Mouse (Mus musculus) limb, embryonic 10.5 days (tissue): ENCODE results near the gene Crebl2. TPM values are rescaled to one million over a fixed set of nuclear protein-coding genes. Genes with fewer than 3 reads are reported as not detected.

Experiments
- DNase-seq: peaks from one replicate; pipeline ENCODE4 v3.0.0-alpha.2; 2017; ENCODE audit warnings: low spot score
- H3K27ac ChIP-seq: fragments of 300-500 bp; sonication (generic); 2 replicates; pipeline ENCODE4 v1.5.1; 2016; ENCODE audit warnings: mild to moderate bottlenecking
- H3K27me3 ChIP-seq: fragments of 300-500 bp; sonication (generic); 2 replicates; pipeline ENCODE4 v1.6.1; 2016; ENCODE audit warnings: low read depth, mild to moderate bottlenecking; ENCODE audit not compliant: poor library complexity, severe bottlenecking
- H3K36me3 ChIP-seq: fragments of 300-500 bp; sonication (generic); 2 replicates; pipeline ENCODE4 v1.6.1; 2016; ENCODE audit warnings: mild to moderate bottlenecking, moderate library complexity
- H3K4me1 ChIP-seq: fragments of 300-500 bp; sonication (generic); 2 replicates; pipeline ENCODE4 v1.6.1; 2016
- H3K4me3 ChIP-seq: fragments of 300-500 bp; sonication (generic); 2 replicates; pipeline ENCODE4 v1.5.1; 2016; ENCODE audit warnings: mild to moderate bottlenecking, moderate library complexity
- H3K9me3 ChIP-seq: fragments of 300-500 bp; sonication (generic); replicated peaks from 2 replicates; pipeline ENCODE4 v1.6.1; 2016; ENCODE audit warnings: mild to moderate bottlenecking
- WGBS: fragments of 180-500 bp; shearing (Covaris S2); methylation state at CpG from one replicate; pipeline ENCODE4 v1.1.7; 2016; 5-methylcytosine and 5-hydroxymethylcytosine counted together
- polyA plus RNA-seq: library from polyadenylated mRNA; unstranded; fragments of >200 nt; fragmentation: Nextera tagmentation; extraction: Ambion mirVana; gene quantifications from 2 replicates; pipeline ENCODE4 v1.2.1, GENCODE M21; 2016

Crebl2 gene
- polyA plus RNA-seq, 1 experiment from 2014 or later: 0.99 TPM

DNA sequence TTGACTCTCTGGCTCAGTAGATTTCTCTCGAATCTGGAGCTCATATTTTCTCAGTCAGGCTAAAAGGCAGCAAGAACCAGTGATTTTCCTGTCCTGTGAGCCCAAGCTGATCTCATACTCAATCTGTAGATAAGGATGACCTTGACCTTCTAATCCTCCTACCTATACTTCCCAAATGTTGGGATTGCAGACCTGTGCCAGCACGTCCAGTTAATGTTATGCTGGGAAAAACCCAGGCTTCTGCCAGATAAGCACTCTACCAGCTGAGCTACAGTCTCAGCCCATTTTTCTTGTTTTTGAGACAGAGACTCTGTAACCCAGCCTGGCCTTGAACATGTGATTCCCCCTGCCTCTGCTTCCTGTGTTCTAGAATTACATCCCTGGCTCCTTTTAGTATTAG is 10.4 kb downstream of the Crebl2 start:
- H3K9me3 ChIP-seq: no peaks in the 10 kb centered on the region
- no peak for DNase-seq
- H3K4me3 ChIP-seq: no peak overlapping the region
- WGBS: 78% methylated on average over 2 of the region's 2 CpGs
- no peak overlapping the region for H3K27ac ChIP-seq
- no peaks in the 10 kb centered on the region for H3K36me3 ChIP-seq
- H3K4me1 ChIP-seq: no peaks in the 10 kb centered on the region
- H3K27me3 ChIP-seq: no peaks in the 10 kb centered on the region

GRCm38 (mm10) chr6:134845726-134846125 is 15.8 kb downstream of the Crebl2 start:
- 72% methylated on average over 4 of the region's 4 CpGs for WGBS
- Histone ChIP-seq H3K27me3 (no peaks in the 10 kb centered on the region), H3K27ac (no peak overlapping the region), H3K36me3 (no peaks in the 10 kb centered on the region), H3K9me3 (no peaks in the 10 kb centered on the region), H3K4me3 (no peak overlapping the region), H3K4me1 (no peaks in the 10 kb centered on the region)
- no peak for DNase-seq

- Histone ChIP-seq H3K4me3 (no peak overlapping the region), H3K36me3 (no peaks in the 10 kb centered on the region), H3K4me1 (no peaks in the 10 kb centered on the region), H3K27ac (no peak overlapping the region), H3K9me3 (no peaks in the 10 kb centered on the region), H3K27me3 (no peaks in the 10 kb centered on the region)
- DNase-seq: no peak
- 79% methylated on average over 6 of the region's 6 CpGs for WGBS
These were observed 16.4 kb downstream of the Crebl2 start for GRCm38 (mm10) chr6:134846308-134846707.

GRCm38 (mm10) chr6:134847550-134847949 is 17.6 kb downstream of the Crebl2 start:
- H3K36me3 ChIP-seq: no peaks in the 10 kb centered on the region

GRCm38 (mm10) chr6:134848197-134848890 is 18.4 kb downstream of the Crebl2 start:
- 84% methylated on average over 5 of the region's 5 CpGs for WGBS
- Histone ChIP-seq H3K27me3 (no peaks in the 10 kb centered on the region), H3K36me3 (no peaks in the 10 kb centered on the region), H3K4me1 (no peaks in the 10 kb centered on the region), H3K4me3 (no peak overlapping the region), H3K27ac (no peak overlapping the region), H3K9me3 (no peaks in the 10 kb centered on the region)
- DNase-seq: peak; percentile 50

More at GRCm38 (mm10) chr6:134847550-134847949, 17.6 kb downstream of the Crebl2 start:
- H3K27me3 ChIP-seq: no peaks in the 10 kb centered on the region
- no peaks in the 10 kb centered on the region for H3K9me3 ChIP-seq
- WGBS: 91% methylated on average over 4 of the region's 4 CpGs
- DNase-seq: no peak
- no peaks in the 10 kb centered on the region for H3K4me1 ChIP-seq
- H3K27ac ChIP-seq: no peak overlapping the region
- H3K4me3 ChIP-seq: no peak overlapping the region

DNA sequence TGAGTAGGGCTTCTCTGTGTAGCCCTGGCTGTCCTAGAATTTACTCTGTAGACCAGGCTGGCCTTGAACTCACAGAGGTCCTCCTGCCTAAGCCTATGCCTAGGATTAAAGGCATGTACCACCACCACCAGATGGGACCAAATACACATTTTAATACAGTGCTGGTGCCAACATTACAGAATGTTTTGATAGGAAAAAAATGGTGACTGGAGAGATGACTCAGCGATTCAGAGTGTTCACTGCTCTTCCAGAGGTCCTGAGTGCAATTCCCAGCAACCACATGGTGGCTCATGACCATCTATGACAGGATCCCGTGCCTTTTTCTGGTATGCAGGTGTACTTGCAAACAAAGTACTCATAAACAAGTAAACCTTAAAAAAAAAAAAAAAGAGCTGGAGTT is 19.5 kb downstream of the Crebl2 start:
- H3K9me3 ChIP-seq: no peaks in the 10 kb centered on the region
- H3K4me3 ChIP-seq: no peak overlapping the region
- H3K27ac ChIP-seq: no peak overlapping the region
- DNase-seq: no peak
- H3K36me3 ChIP-seq: no peaks in the 10 kb centered on the region
- WGBS: 88% methylated on average over 2 of the region's 2 CpGs
- no peaks in the 10 kb centered on the region for H3K27me3 ChIP-seq
- no peaks in the 10 kb centered on the region for H3K4me1 ChIP-seq

- no peaks in the 10 kb centered on the region for H3K9me3 ChIP-seq
- H3K27me3 ChIP-seq: no peaks in the 10 kb centered on the region
- no peak for DNase-seq
- no peaks in the 10 kb centered on the region for H3K36me3 ChIP-seq
- no peak overlapping the region for H3K4me3 ChIP-seq
- no peaks in the 10 kb centered on the region for H3K4me1 ChIP-seq
- H3K27ac ChIP-seq: no peak overlapping the region
- WGBS: 83% methylated on average over 3 of the region's 3 CpGs
These were observed 20.0 kb downstream of the Crebl2 start for GRCm38 (mm10) chr6:134849985-134850384.

GRCm38 (mm10) chr6:134854782-134855181 is 24.8 kb downstream of the Crebl2 start:
- Histone ChIP-seq H3K27me3 (no peaks in the 10 kb centered on the region), H3K27ac (no peak overlapping the region), H3K4me3 (no peak overlapping the region), H3K36me3 (no peaks in the 10 kb centered on the region), H3K4me1 (no peaks in the 10 kb centered on the region), H3K9me3 (no peaks in the 10 kb centered on the region)
- no peak for DNase-seq
- WGBS: 85% methylated on average over 5 of the region's 5 CpGs

DNA sequence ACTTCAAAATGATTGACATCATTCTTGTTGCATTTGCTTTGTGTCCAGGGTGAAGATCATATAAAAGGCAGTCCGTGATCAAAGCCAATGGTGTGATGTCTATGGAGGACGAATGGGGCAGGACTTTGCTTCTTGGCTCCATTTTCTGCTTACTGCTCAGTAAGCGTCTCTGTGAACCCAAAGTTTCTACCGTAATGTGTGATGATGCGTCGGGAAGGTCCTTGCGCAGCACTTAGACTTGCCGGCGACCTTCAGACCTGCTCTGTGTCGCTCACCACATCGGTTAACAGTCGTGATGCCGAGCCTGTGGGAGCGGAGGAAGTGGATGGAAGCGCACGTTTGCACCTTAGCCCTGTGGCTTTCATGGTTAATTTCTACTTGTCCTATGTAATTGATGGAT is 26.0 kb downstream of the Crebl2 start:
- Histone ChIP-seq H3K9me3 (no peaks in the 10 kb centered on the region), H3K27me3 (no peaks in the 10 kb centered on the region), H3K4me1 (peaks cover 11% of the 10 kb centered on the region), H3K4me3 (no peak overlapping the region), H3K27ac (no peak overlapping the region), H3K36me3 (no peaks in the 10 kb centered on the region)
- 91% methylated on average over 16 of the region's 16 CpGs for WGBS
- DNase-seq: no peak

- no peak overlapping the region for H3K27ac ChIP-seq
- peaks cover 26% of the 10 kb centered on the region for H3K4me1 ChIP-seq
- H3K36me3 ChIP-seq: no peaks in the 10 kb centered on the region
- no peaks in the 10 kb centered on the region for H3K9me3 ChIP-seq
- H3K4me3 ChIP-seq: no peak overlapping the region
- H3K27me3 ChIP-seq: no peaks in the 10 kb centered on the region
- no peak for DNase-seq
- 92% methylated on average over 6 of the region's 6 CpGs for WGBS
These were observed 29.1 kb downstream of the Crebl2 start for GRCm38 (mm10) chr6:134859021-134859420.

- H3K4me1 ChIP-seq: peaks cover 26% of the 10 kb centered on the region
- no peaks in the 10 kb centered on the region for H3K9me3 ChIP-seq
- no peaks in the 10 kb centered on the region for H3K36me3 ChIP-seq
- H3K27me3 ChIP-seq: no peaks in the 10 kb centered on the region
- peak overlapping the region; percentile 51; the same call in 1 of the 2 replicates for H3K27ac ChIP-seq
- 85% methylated on average over 4 of the region's 4 CpGs for WGBS
- DNase-seq: no peak
- no peak overlapping the region for H3K4me3 ChIP-seq
These were observed 30.3 kb downstream of the Crebl2 start for GRCm38 (mm10) chr6:134860275-134860674.

GRCm38 (mm10) chr6:134861386-134861785 is 31.4 kb downstream of the Crebl2 start:
- Histone ChIP-seq H3K4me3 (no peak overlapping the region), H3K4me1 (peaks cover 26% of the 10 kb centered on the region), H3K27me3 (no peaks in the 10 kb centered on the region), H3K27ac (peak overlapping the region; percentile 51; the same call in 1 of the 2 replicates), H3K36me3 (no peaks in the 10 kb centered on the region), H3K9me3 (no peaks in the 10 kb centered on the region)
- no peak for DNase-seq
- 86% methylated on average over 12 of the region's 12 CpGs for WGBS

DNA sequence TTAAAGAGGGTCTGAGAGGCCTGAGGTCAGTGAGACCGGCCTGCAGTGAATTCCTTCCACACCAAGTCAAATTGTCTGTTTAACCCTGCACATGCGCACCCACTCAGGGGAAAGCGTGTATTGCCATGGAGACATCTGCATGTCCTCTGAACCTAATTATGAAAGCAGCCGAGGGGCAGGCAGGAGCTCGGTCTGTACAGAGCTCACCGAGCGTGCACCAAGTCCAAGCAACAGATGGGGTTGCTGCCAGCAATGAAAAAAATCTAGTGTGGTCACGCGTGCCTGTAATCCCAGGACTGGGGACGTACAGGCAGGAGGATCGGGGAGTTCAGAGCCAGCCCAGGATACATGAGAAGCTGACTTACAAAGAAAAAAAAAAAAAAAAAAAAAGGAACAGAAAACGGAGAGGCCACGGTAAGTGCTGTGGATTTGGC is 32.7 kb downstream of the Crebl2 start:
- H3K9me3 ChIP-seq: no peaks in the 10 kb centered on the region
- peak overlapping the region; percentile 31 for H3K4me3 ChIP-seq
- H3K27me3 ChIP-seq: no peaks in the 10 kb centered on the region
- H3K4me1 ChIP-seq: peaks cover 26% of the 10 kb centered on the region
- peak; percentile 56 for DNase-seq
- H3K27ac ChIP-seq: peak overlapping the region; percentile 62
- WGBS: 41% methylated on average over 13 of the region's 13 CpGs
- H3K36me3 ChIP-seq: no peaks in the 10 kb centered on the region

DNA sequence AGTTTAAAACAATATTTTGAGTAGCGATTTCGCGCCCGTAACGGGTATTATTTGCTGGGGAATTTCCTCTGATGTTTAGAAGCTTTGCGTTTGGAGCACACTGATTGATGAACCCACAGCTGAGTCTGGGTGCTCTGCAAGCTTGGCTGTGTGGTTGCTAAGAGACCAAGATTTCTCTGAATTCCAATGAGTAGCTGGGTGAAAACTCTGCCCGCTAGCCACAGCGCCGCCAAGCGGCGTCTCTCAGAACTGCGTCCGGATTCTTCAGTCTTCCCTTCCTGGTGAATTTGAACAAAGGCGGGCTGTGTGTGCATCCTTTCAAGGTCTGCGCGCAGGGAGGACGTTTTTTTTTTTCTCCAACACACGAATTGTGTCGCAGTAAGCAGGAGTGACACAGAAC is 33.2 kb downstream of the Crebl2 start:
- DNase-seq: peak; percentile 98
- Histone ChIP-seq H3K27ac (peak overlapping the region; percentile 62), H3K4me1 (peaks cover 26% of the 10 kb centered on the region), H3K4me3 (peak overlapping the region; percentile 31), H3K9me3 (no peaks in the 10 kb centered on the region), H3K36me3 (no peaks in the 10 kb centered on the region), H3K27me3 (no peaks in the 10 kb centered on the region)
- 2% methylated on average over 19 of the region's 19 CpGs for WGBS
